ENCODE assay signal across 13 mouse cellular contexts in genomic region chr2:36093914-36094475, GRCm38 (mm10). TPM values are rescaled to one million over a fixed set of nuclear protein-coding genes. Genes with fewer than 3 reads are reported as not detected.
DNase-seq lines count a peak whose midpoint lies in the region; ATAC-seq lines count a peak whose summit lies in the region.
"Had no signal": no experiment of that assay in that cellular context is flagged by ENCODE, and none has a peak within 500 bp of the region (broad histone marks: within the 10 kb centered on the region; RNA-seq: fewer than 3 reads in every experiment).

No protein-coding gene starts in this region.

- no peaks in the 10 kb centered on the region for H3K36me3 ChIP-seq in forebrain, embryonic 12.5 days (replicated peaks)
- no peaks in the 10 kb centered on the region for H3K36me3 ChIP-seq in forebrain, embryonic 10.5 days (replicated peaks)
- no peaks in the 10 kb centered on the region for H3K36me3 ChIP-seq in lung, embryonic 15.5 days
- no peaks in the 10 kb centered on the region for H3K36me3 ChIP-seq in embryonic facial prominence, embryonic 13.5 days
- H3K36me3 ChIP-seq in midbrain, embryonic 16.5 days (ENCODE audit: control insufficient read depth, insufficient read depth, low read length) = no peaks in the 10 kb centered on the region
- H3K36me3 ChIP-seq: liver, embryonic 12.5 days had no signal

- no peak overlapping the region for H3K9ac ChIP-seq in forebrain, embryonic 12.5 days
- H3K9ac ChIP-seq in lung, embryonic 15.5 days = no peak overlapping the region
- no peak overlapping the region for H3K9ac ChIP-seq in embryonic facial prominence, embryonic 13.5 days
- H3K9ac ChIP-seq in midbrain, embryonic 16.5 days (ENCODE audit: low read depth, low read length) = no peak overlapping the region
- H3K9ac ChIP-seq: liver, embryonic 12.5 days had no signal

- no peaks in the 10 kb centered on the region for H3K9me3 ChIP-seq in forebrain, embryonic 12.5 days
- H3K9me3 ChIP-seq in forebrain, embryonic 10.5 days = no peaks in the 10 kb centered on the region
- no peaks in the 10 kb centered on the region for H3K9me3 ChIP-seq in lung, embryonic 15.5 days
- no peaks in the 10 kb centered on the region for H3K9me3 ChIP-seq in embryonic facial prominence, embryonic 13.5 days
- H3K9me3 ChIP-seq in midbrain, embryonic 16.5 days (replicated peaks; ENCODE audit: control insufficient read depth, low read length, poor library complexity, severe bottlenecking) = no peaks in the 10 kb centered on the region
- H3K9me3 ChIP-seq: liver, embryonic 12.5 days had no signal

- peak overlapping the region; percentile 10; the same call in 1 of the 2 replicates for H3K4me3 ChIP-seq in forebrain, embryonic 12.5 days (replicated peaks)
- H3K4me3 ChIP-seq in forebrain, embryonic 10.5 days = no peak overlapping the region
- H3K4me3 ChIP-seq in lung, embryonic 15.5 days = no peak overlapping the region
- 0 out of 2 replicates have a peak overlapping the region, but pooled peaks have one; percentile 0 for H3K4me3 ChIP-seq in embryonic facial prominence, embryonic 13.5 days
- no peak overlapping the region for H3K4me3 ChIP-seq in midbrain, embryonic 16.5 days (ENCODE audit: low read depth, low read length)
- H3K4me3 ChIP-seq: liver, embryonic 12.5 days had no signal

- H3K4me2 ChIP-seq in forebrain, embryonic 12.5 days = peak overlapping the region; percentile 29
- 0 out of 2 replicates have a peak overlapping the region, but pooled peaks have one; percentile 1 for H3K4me2 ChIP-seq in lung, embryonic 15.5 days
- H3K4me2 ChIP-seq in embryonic facial prominence, embryonic 13.5 days = peak overlapping the region; percentile 18
- H3K4me2 ChIP-seq in midbrain, embryonic 16.5 days (ENCODE audit: low read length) = peak overlapping the region; percentile 17; the same call in 1 of the 2 replicates
- H3K4me2 ChIP-seq: liver, embryonic 12.5 days had no signal

- no peak for DNase-seq in forebrain, embryonic 10.5 days (ENCODE audit: extremely low spot score, low spot score)
- no peak for DNase-seq in lung, postnatal 25 days (ENCODE audit: low spot score)
- DNase-seq in thymus, postnatal 0 days (ENCODE audit: low spot score) = no peak
- DNase-seq in urinary bladder, adult 2 months (ENCODE audit: low spot score) = no peak
- DNase-seq: heart, adult 18-20 months; layer of hippocampus, postnatal 36 days; right cerebral cortex, postnatal 4 days had no signal

- H3K27me3 ChIP-seq in forebrain, embryonic 12.5 days = peaks cover 100% of the 10 kb centered on the region
- peaks cover 100% of the 10 kb centered on the region for H3K27me3 ChIP-seq in forebrain, embryonic 10.5 days (ENCODE audit: poor library complexity, severe bottlenecking)
- H3K27me3 ChIP-seq in lung, embryonic 15.5 days = peaks cover 100% of the 10 kb centered on the region
- peaks cover 100% of the 10 kb centered on the region for H3K27me3 ChIP-seq in embryonic facial prominence, embryonic 13.5 days
- peaks cover 91% of the 10 kb centered on the region for H3K27me3 ChIP-seq in midbrain, embryonic 16.5 days (ENCODE audit: control insufficient read depth, insufficient read depth, low read depth, low read length)

- peaks cover 15% of the 10 kb centered on the region for H3K4me1 ChIP-seq in forebrain, embryonic 12.5 days
- H3K4me1 ChIP-seq in forebrain, embryonic 10.5 days = peaks cover 24% of the 10 kb centered on the region
- peaks cover 20% of the 10 kb centered on the region for H3K4me1 ChIP-seq in lung, embryonic 15.5 days
- peaks cover 48% of the 10 kb centered on the region for H3K4me1 ChIP-seq in embryonic facial prominence, embryonic 13.5 days
- H3K4me1 ChIP-seq in midbrain, embryonic 16.5 days (ENCODE audit: control insufficient read depth, insufficient read depth, low read length) = peaks cover 19% of the 10 kb centered on the region

- 2% methylated on average over 31 of the region's 31 CpGs for WGBS in forebrain, embryonic 12.5 days
- 4% methylated on average over 31 of the region's 31 CpGs for whole genome bisulfite sequencing in forebrain, embryonic 10.5 days
- 10% methylated on average over 31 of the region's 31 CpGs for WGBS in lung, embryonic 15.5 days
- 12% methylated on average over 31 of the region's 31 CpGs for WGBS in embryonic facial prominence, embryonic 13.5 days
- 3% methylated on average over 31 of the region's 31 CpGs for WGBS in midbrain, embryonic 16.5 days

- no peak overlapping the region for H3K27ac ChIP-seq in forebrain, embryonic 12.5 days
- no peak overlapping the region for H3K27ac ChIP-seq in forebrain, embryonic 10.5 days
- H3K27ac ChIP-seq in lung, embryonic 15.5 days = no peak overlapping the region
- H3K27ac ChIP-seq in embryonic facial prominence, embryonic 13.5 days = peak overlapping the region; percentile 48; the same call in 1 of the 2 replicates
- no peak overlapping the region for H3K27ac ChIP-seq in midbrain, embryonic 16.5 days (ENCODE audit: low read length)
- H3K27ac ChIP-seq: liver, embryonic 12.5 days had no signal

- no peak for ATAC-seq in forebrain, embryonic 12.5 days (ENCODE audit: low FRiP score)
- ATAC-seq in lung, embryonic 15.5 days (ENCODE audit: borderline replicate concordance, extremely low read depth, low FRiP score, low TSS enrichment) = no peak
- ATAC-seq in embryonic facial prominence, embryonic 13.5 days (ENCODE audit: insufficient number of reproducible peaks, insufficient read depth, low FRiP score, low TSS enrichment, low read depth) = no peak
- no peak for ATAC-seq in midbrain, embryonic 16.5 days
- ATAC-seq: liver, embryonic 12.5 days had no signal

RNA-seq across cellular contexts. Expression of gene Lhx6, which starts 11.2 kb away (rescaled TPM):
- polyA plus RNA-seq in forebrain, embryonic 12.5 days (2016; fragmentation: Nextera tagmentation; extraction: Ambion mirVana) = 21.9 and 34.2 TPM in 2 replicates
- polyA plus RNA-seq in forebrain, embryonic 10.5 days (2016; fragmentation: Nextera tagmentation; extraction: Ambion mirVana) = 2.2 and 2.8 TPM in 2 replicates
- 6.4 and 8.1 TPM in 2 replicates for polyA plus RNA-seq in lung, embryonic 15.5 days (2015; fragmentation: Nextera tagmentation; extraction: Ambion mirVana)
- polyA plus RNA-seq in embryonic facial prominence, embryonic 13.5 days (2015; fragmentation: Nextera tagmentation; extraction: Ambion mirVana) = 13.7 and 13.8 TPM in 2 replicates
- 4.1 and 5.8 TPM in 2 replicates for polyA plus RNA-seq in midbrain, embryonic 16.5 days (2015; fragmentation: Nextera tagmentation; extraction: Ambion mirVana)
- polyA plus RNA-seq in thymus, postnatal 0 days (2015; fragmentation: Nextera tagmentation; extraction: Ambion mirVana) = 0.27 and 0.64 TPM in 2 replicates
- polyA plus RNA-seq in urinary bladder, adult 2 months (2012; rRNA removed) = 0.76 and 1.4 TPM in 2 replicates
- polyA plus RNA-seq: neural tube, embryonic 14.5 days had no signal

RNA-seq across cellular contexts. Expression of gene Mrrf, which starts 42.2 kb away (rescaled TPM):
- polyA plus RNA-seq in forebrain, embryonic 12.5 days (2016; fragmentation: Nextera tagmentation; extraction: Ambion mirVana) = 23.2 and 23.4 TPM in 2 replicates
- polyA plus RNA-seq in forebrain, embryonic 10.5 days (2016; fragmentation: Nextera tagmentation; extraction: Ambion mirVana) = 24.2 and 28.7 TPM in 2 replicates
- 31.1 and 32.4 TPM in 2 replicates for polyA plus RNA-seq in lung, embryonic 15.5 days (2015; fragmentation: Nextera tagmentation; extraction: Ambion mirVana)
- polyA plus RNA-seq in embryonic facial prominence, embryonic 13.5 days (2015; fragmentation: Nextera tagmentation; extraction: Ambion mirVana) = 27.6 and 34.7 TPM in 2 replicates
- polyA plus RNA-seq in midbrain, embryonic 16.5 days (2015; fragmentation: Nextera tagmentation; extraction: Ambion mirVana) = 24.7 and 27.3 TPM in 2 replicates
- 19.7 and 23.0 TPM in 2 replicates for polyA plus RNA-seq in thymus, postnatal 0 days (2015; fragmentation: Nextera tagmentation; extraction: Ambion mirVana)
- polyA plus RNA-seq in urinary bladder, adult 2 months (2012; rRNA removed) = 25.2 and 27.2 TPM in 2 replicates

RNA-seq across cellular contexts. Expression of gene Rbm18, which starts 42.6 kb away (rescaled TPM):
- polyA plus RNA-seq in forebrain, embryonic 12.5 days (2016; fragmentation: Nextera tagmentation; extraction: Ambion mirVana) = 113 and 121 TPM in 2 replicates
- polyA plus RNA-seq in forebrain, embryonic 10.5 days (2016; fragmentation: Nextera tagmentation; extraction: Ambion mirVana) = 71.8 and 72.1 TPM in 2 replicates
- polyA plus RNA-seq in lung, embryonic 15.5 days (2015; fragmentation: Nextera tagmentation; extraction: Ambion mirVana) = 70.5 and 73.5 TPM in 2 replicates
- 82.8 and 85.6 TPM in 2 replicates for polyA plus RNA-seq in embryonic facial prominence, embryonic 13.5 days (2015; fragmentation: Nextera tagmentation; extraction: Ambion mirVana)
- polyA plus RNA-seq in midbrain, embryonic 16.5 days (2015; fragmentation: Nextera tagmentation; extraction: Ambion mirVana) = 131 and 142 TPM in 2 replicates
- 48.4 and 51.8 TPM in 2 replicates for polyA plus RNA-seq in thymus, postnatal 0 days (2015; fragmentation: Nextera tagmentation; extraction: Ambion mirVana)
- polyA plus RNA-seq in urinary bladder, adult 2 months (2012; rRNA removed) = 39.7 and 41.5 TPM in 2 replicates

RNA-seq across cellular contexts. Expression of gene Morn5, which starts 44.7 kb away (rescaled TPM):
- 0.69 and 1.3 TPM in 2 replicates for polyA plus RNA-seq in forebrain, embryonic 12.5 days (2016; fragmentation: Nextera tagmentation; extraction: Ambion mirVana)
- 0.56 TPM in 1 of 2 replicates, not detected in the other for polyA plus RNA-seq in forebrain, embryonic 10.5 days (2016; fragmentation: Nextera tagmentation; extraction: Ambion mirVana)
- 3.1 and 3.6 TPM in 2 replicates for polyA plus RNA-seq in lung, embryonic 15.5 days (2015; fragmentation: Nextera tagmentation; extraction: Ambion mirVana)
- polyA plus RNA-seq in embryonic facial prominence, embryonic 13.5 days (2015; fragmentation: Nextera tagmentation; extraction: Ambion mirVana) = 0.78 TPM in 1 of 2 replicates, not detected in the other
- polyA plus RNA-seq in midbrain, embryonic 16.5 days (2015; fragmentation: Nextera tagmentation; extraction: Ambion mirVana) = 2.9 and 3.5 TPM in 2 replicates
- polyA plus RNA-seq in thymus, postnatal 0 days (2015; fragmentation: Nextera tagmentation; extraction: Ambion mirVana) = 0.31 and 0.53 TPM in 2 replicates
- 0.25 TPM in 2 replicates for polyA plus RNA-seq in urinary bladder, adult 2 months (2012; rRNA removed)

RNA-seq across cellular contexts. Expression of gene Ndufa8, which starts 44.8 kb away (rescaled TPM):
- polyA plus RNA-seq in forebrain, embryonic 12.5 days (2016; fragmentation: Nextera tagmentation; extraction: Ambion mirVana) = 161 and 169 TPM in 2 replicates
- 189 and 195 TPM in 2 replicates for polyA plus RNA-seq in forebrain, embryonic 10.5 days (2016; fragmentation: Nextera tagmentation; extraction: Ambion mirVana)
- polyA plus RNA-seq in lung, embryonic 15.5 days (2015; fragmentation: Nextera tagmentation; extraction: Ambion mirVana) = 256 and 268 TPM in 2 replicates
- 207 and 220 TPM in 2 replicates for polyA plus RNA-seq in embryonic facial prominence, embryonic 13.5 days (2015; fragmentation: Nextera tagmentation; extraction: Ambion mirVana)
- polyA plus RNA-seq in midbrain, embryonic 16.5 days (2015; fragmentation: Nextera tagmentation; extraction: Ambion mirVana) = 293 and 307 TPM in 2 replicates
- polyA plus RNA-seq in thymus, postnatal 0 days (2015; fragmentation: Nextera tagmentation; extraction: Ambion mirVana) = 261 and 272 TPM in 2 replicates
- polyA plus RNA-seq in urinary bladder, adult 2 months (2012; rRNA removed) = 126 and 129 TPM in 2 replicates

Comparison
In these comparisons a context has a peak if more than half of its experiments do, and no peak if none do; other contexts are left out.
1. H3K4me3 ChIP-seq: peak in forebrain, embryonic 12.5 days (single experiment) and embryonic facial prominence, embryonic 13.5 days (single experiment); none in forebrain, embryonic 10.5 days (single experiment), lung, embryonic 15.5 days (single experiment) and midbrain, embryonic 16.5 days (single experiment).
2. Peak in every context shown above with its lines, with median percentiles within 50 percentile points of each other: H3K4me2 ChIP-seq.